Comparison of ENCODE assay signal across 24 mouse cellular contexts in the genomic region with DNA sequence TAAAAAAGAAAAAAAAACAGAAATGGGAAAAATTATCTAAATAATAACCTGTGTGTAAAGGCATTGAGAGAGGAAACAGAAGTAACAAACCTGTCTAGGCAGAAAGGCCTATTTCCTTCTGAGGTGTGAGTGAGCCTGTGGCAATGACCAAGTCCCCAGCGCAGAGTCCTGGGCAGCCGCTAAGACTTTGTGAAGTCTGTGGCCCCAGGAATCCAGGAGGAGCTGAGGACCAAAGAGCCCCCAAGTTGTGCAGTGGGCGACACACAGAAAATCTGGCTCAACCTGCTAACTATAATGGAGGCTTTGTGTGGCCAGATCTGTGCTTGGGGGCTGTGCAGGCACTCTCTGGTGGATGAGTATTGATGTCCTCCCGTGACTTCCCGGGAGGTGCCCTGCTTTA. TPM values are rescaled to one million over a fixed set of nuclear protein-coding genes. Genes with fewer than 3 reads are reported as not detected.
"Had no signal": no experiment of that assay in that cellular context is flagged by ENCODE, and none has a peak within 500 bp of the region (broad histone marks: within the 10 kb centered on the region; RNA-seq: fewer than 3 reads in every experiment).

No protein-coding gene starts in this region.

- H3K4me3 ChIP-seq: kidney, embryonic 15.5 days; layer of hippocampus, adult 2 months; limb, embryonic 12.5 days; limb, embryonic 15.5 days; midbrain, embryonic 15.5 days; myocyte; neural tube, embryonic 13.5 days had no signal

- H3K4me2 ChIP-seq: kidney, embryonic 15.5 days; limb, embryonic 12.5 days; limb, embryonic 15.5 days; liver, embryonic 11.5 days; lung, embryonic 14.5 days; midbrain, embryonic 15.5 days; neural tube, embryonic 13.5 days had no signal

- H3K4me1 ChIP-seq: midbrain, embryonic 15.5 days; neural tube, embryonic 13.5 days had no signal

- DNase-seq: kidney, adult 2 months; kidney, postnatal 25 days; layer of hippocampus, adult 9-11 months; liver, postnatal 0 days; lung, embryonic 14.5 days; retina, postnatal 1 day; right cerebral cortex, postnatal 25 days; thymus, adult 2 months; thymus, postnatal 14 days; thymus, postnatal 4 days had no signal

- H3K27ac ChIP-seq: kidney, embryonic 15.5 days; layer of hippocampus, adult 2 months; limb, embryonic 12.5 days; limb, embryonic 15.5 days; liver, embryonic 14.5 days; macrophage; midbrain, embryonic 15.5 days; neural tube, embryonic 13.5 days; stomach, postnatal 0 days had no signal

- H3K36me3 ChIP-seq: kidney, embryonic 15.5 days; limb, embryonic 12.5 days; limb, embryonic 15.5 days; midbrain, embryonic 15.5 days; neural tube, embryonic 13.5 days had no signal

- ATAC-seq: intestine, postnatal 0 days; liver, postnatal 0 days; lung, postnatal 0 days; midbrain, embryonic 15.5 days had no signal

- H3K9me3 ChIP-seq: kidney, embryonic 15.5 days; limb, embryonic 12.5 days; limb, embryonic 15.5 days; midbrain, embryonic 15.5 days; neural tube, embryonic 13.5 days had no signal

- H3K9ac ChIP-seq: kidney, embryonic 15.5 days; limb, embryonic 12.5 days; limb, embryonic 15.5 days; liver, embryonic 14.5 days; liver, postnatal 0 days; lung, embryonic 14.5 days; midbrain, embryonic 15.5 days; neural tube, embryonic 13.5 days had no signal

RNA-seq across cellular contexts. Expression of gene Tlx1, which starts 9.0 kb away (rescaled TPM):
- polyA plus RNA-seq: intestine, postnatal 0 days; kidney, adult 2 months; kidney, embryonic 15.5 days; large intestine, adult 2 months; liver, postnatal 0 days; lung, embryonic 14.5 days; lung, postnatal 0 days; macrophage; midbrain, embryonic 15.5 days; myocyte; stomach, postnatal 0 days had no signal
